Mouse (Mus musculus): ENCODE measurements at regions not wholly inside any gene's neighbourhood (a gene's known extent, or its start where the extent isn't known, plus 50 kb on each side); places are given as distances from the start of the nearest gene placed in this dataset.

DNA sequence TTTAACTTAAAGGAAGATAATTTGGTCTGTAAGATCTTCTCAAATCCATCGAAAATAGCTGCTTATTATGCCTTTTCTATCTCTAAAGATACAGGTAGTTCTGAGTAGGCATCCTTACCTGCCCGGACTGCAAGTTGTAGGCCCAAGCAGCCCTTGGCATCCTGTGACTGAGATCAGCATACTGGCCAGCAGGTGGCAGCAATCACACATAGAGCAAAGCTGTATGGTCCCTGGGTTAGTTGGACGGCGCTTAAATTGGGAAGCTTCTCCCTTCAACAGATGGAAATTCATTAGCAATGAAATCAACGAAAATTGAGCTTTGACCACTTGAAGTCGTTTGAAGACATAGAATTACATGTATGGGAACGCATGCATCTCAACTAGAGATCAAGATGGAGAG lies 61.0 kb downstream of the Ccng2 start:
- DNase-seq = peak; percentile 56 to 75

DNA sequence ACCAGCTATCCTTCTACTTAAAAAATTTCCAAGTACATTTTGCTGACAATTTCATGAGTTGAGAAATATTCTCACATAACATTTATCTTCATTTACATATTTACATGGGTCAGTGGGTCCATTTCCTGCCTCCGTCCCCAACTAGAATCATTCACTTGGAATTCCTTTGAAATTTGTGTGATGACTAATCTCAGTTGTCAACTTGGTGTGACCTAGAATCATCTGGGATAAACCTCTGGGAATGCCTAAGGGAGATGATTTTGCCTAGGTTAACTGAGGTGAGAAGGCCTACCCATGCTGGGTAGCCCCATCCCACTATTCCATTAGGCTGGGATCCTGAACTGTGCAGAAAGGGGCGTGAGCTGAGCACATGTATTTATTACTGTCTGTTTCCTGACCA lies 63.8 kb downstream of the Ccng2 start:
- no peak for DNase-seq

DNA sequence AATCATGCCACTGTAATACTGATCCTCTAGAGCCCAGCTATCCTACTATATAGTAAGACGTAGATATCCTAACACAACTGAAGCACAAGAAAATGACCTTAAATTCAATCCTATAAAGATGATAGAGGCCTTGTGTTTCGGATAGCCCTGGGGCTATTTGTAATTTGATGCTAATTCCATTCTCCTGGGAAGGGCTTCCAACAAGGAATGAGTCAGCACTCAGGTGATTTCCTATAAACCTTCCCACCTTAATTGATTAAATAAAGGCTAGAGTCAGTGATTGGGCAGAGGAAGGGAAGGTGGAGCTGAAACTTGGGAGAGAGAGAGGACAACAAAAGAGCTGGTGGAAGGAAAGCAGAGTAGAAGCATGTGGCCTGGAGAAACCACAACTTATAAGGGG lies 86.0 kb downstream of the Ccng2 start:
- no peak for DNase-seq
